Mouse (Mus musculus) ES-Bruce4 (cell line): ENCODE data around the gene Slc25a40.

Experiments
- CTCF ChIP-seq: IDR thresholded peaks from one replicate; pipeline ENCODE4 v1.8.1; 2011; ENCODE audit warnings: low read depth, low read length
- EP300 ChIP-seq: IDR thresholded peaks from 2 replicates; pipeline ENCODE4 v1.6.1; 2011; ENCODE audit warnings: low read depth, low read length; ENCODE audit not compliant: insufficient read depth
- POLR2A ChIP-seq: IDR thresholded peaks from one replicate; pipeline ENCODE4 v1.8.1; 2011; ENCODE audit warnings: low read length; ENCODE audit not compliant: insufficient read depth

- TF ChIP-seq CTCF (no peak), POLR2A (no peak), EP300 (no peak)
Measured at GRCm38 (mm10) chr5:8425899-8426298, 3.2 kb downstream of the Slc25a40 start.
